Mouse (Mus musculus): ENCODE data around the gene Tiam1.

Gene Tiam1

DNA sequence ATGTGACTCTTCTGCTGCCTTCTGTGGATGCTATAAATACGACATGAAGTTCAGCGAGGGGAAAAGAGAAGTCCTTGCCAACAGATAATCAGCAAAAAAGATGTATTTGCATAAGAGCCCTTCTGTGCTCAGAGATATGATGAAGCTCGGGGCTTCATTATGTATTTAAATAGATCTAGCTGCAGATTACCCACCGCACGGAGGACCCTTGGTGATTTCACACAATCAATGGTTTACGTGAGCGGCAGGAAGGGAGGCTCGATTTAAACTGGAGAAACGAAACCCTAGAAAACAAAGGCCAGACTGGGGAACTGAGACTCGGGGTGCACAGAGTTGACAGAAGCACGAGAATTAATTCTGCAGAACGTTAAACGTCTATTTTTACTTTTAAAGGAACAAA, 272.2 kb downstream of the Tiam1 start:
- no peak for DNase-seq

DNA sequence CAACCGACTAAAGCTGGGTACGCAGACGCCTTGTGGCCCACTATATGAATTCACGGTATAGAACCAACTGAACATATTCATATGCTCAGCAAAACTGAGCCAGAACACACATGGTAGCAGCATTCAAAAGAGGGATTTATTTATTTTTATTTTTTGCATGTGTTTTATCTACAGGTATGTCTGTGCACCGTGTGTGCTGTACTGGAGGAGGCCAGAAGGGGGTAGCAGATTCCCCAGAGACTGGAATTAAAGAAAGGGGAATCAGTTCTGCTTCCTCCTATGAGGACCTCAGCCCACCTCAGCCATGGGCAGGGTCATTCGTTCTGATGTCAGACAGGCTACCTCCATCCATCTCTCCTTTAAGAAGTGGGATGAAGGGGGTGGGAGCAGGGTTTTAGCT, 273.5 kb downstream of the Tiam1 start:
- no peak for DNase-seq

DNA sequence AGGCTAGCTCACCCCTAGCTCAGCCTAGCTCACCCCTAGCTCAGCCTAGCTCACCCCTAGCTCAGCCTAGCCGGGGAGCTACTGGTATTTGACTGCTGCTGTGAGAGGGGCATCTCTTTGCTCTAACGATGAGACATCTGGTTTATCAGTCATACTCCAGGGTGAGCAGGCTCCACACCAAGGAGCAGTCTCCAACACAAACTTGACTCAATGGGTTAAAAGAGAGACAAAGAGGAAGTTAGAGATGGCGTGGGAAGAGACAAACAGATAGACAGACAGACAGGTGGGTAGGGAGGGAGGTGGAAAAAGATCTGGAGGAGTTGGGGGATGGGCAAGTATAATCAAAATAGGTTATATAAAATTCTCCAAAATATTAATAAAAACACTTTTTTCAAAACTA, 275.1 kb downstream of the Tiam1 start:
- no peak for DNase-seq

DNA sequence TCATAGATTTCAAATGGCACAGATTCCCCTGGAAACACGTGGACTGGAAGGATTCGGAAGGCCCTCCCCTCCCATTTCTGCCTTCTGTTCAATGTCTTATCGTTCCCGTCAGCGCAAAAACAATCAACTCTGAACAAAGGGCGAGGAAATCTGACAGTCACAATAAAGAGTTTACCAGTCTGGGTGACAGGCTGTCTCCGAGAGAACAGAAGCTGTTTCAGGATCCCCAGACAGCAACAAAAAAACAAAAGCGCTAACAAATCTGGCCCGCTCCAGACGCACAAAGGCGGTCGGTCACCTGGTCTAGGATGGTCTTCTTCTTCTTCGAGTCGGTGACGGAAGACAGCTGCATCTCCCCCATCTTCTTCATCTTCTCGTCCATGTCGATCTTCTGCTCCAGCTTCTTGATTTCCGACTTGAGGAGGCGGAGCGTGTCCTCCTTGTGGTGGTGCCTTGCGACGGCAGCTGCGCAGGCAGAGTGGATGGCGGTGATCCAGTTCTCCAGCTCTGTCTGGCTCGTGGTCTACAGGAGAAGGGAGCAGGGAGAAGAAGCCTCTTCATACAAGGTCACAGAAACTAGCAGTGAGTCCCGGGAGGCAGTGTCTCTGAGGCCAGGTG, 276.2 kb downstream of the Tiam1 start:
- DNase-seq = peak; percentile 41

DNA sequence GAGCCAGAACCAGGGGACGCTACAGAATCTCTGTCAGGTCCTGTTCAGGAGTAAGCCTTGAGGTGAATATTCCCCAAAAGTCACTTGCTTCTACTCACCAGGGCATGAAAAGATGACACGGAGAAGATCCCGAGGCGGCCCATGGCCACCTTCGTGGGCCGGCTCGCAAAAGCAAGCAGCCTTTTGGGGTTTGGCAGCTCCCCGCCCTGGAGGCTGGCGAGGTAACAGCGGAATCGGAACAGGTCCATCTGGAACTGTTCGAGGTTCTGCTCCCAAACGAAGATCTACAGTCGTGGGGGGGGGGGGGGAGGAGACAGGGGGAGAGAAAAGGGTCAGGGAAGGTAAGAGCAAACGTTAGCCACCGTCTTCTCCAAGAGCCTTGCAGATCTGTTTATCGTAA, 278.4 kb downstream of the Tiam1 start:
- no peak for DNase-seq

DNA sequence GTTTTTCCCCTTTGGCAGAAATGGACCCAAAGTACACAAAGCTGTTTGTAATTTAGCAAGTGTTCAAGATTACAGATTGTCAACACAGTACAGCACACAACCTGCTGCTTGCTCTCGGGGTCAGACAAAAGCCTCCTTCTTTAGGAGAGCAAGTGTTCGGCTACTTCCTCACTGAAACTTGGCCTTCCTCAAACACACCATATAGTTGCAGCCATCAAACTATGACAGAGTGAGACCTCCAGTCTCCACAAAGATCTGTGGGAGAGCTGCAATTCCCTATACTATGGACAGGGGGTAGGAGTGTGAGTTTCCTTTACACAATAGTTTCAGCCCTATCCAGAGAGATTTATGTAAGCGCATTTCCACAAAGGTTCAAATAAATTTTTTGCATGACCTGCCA, 278.9 kb downstream of the Tiam1 start:
- no peak for DNase-seq

DNA sequence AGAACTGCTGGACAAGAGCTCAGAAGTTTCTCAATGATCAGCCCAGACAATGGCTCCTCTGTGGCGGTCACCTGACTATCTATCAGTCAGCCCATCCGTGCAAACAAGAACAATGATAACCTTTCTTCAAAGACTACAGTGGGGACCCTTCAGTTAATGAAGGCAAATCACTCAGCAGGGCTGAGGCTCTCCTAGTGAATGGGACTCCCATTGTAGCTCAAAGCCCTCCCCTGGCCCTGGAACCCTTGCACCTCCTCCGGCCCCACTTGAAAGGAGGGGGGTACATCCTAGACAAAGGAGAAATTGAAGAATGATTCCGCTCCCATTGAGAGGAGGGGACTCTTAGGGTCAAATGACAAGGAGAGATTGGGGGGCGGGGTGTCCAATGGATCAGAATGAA, 280.3 kb downstream of the Tiam1 start:
- no peak for DNase-seq

DNA sequence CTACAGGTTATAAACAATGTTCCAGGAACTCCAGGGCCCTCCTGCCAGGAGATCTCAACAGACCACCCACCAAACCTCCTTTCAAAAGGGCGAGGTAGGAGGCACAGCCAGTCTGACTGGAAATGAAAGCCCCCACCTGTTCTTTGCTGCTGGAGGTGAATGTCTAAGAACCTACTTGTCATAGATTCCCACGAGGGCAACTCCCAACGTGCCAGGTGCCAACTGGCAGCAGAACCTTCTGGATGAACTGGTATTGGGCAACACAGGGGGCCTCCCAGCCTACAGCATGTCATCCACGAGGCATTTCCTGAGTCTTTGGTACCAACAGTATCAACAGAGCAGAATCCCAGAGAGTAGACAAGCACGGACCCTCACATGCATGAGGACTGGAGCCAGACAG, 282.0 kb downstream of the Tiam1 start:
- DNase-seq = no peak

DNA sequence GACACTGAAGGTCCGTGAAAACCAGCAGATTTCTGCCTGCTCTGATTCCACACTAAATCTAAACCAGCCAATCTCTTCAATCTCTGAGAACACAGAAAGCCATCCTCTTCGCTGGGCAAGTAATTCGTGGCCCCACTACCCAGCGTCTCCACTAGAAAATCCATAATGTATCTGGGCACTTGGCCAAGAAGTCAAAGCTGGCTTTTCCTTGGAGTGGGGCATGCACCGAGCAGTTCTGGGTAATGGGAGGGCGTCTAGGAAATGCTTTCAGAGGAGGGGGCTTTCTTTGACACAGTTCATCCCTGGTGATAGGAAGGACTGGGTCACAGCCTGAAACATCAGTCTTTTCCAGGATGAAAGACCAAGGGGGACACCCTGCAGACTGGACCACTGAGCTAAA, 282.9 kb downstream of the Tiam1 start:
- DNase-seq = no peak

DNA sequence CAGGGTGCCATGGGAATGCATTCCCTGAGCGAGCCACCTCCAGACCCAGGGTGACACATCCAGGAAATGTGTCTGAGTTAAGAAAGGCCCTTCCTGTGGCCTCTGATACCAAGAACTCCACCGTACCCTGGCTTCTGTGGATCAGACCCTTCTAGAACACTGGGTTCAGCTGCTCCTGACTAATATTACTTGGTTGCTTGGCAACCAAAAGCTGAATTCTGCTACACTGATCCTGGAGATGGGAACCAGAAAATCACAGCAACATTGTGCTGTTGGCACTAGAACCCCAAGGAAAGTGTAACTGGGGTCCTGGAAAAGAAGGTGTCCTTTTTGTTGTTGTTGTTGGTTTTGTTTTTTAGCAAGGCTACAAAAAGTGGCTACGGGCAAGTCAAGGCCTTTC, 285.9 kb downstream of the Tiam1 start:
- DNase-seq = no peak

DNA sequence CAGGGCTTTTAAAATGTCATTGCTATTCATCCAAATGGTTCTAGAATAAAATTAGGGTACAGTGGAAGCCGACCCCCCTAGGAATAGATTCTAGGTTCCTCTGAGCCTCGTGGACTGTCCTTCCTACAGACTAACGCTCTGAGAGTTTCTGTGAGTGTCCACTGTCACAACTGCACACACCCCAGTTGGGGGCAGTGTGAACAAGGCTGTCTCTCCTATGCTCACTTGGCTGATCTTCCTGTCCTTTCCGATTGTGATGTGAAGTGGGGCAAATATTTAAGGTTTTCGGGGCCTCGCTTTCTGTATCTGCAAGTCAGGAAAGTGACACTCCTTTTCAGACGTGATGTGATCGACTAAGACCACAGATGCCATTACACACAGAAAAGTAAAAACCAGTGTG, 288.8 kb downstream of the Tiam1 start:
- DNase-seq = no peak

DNA sequence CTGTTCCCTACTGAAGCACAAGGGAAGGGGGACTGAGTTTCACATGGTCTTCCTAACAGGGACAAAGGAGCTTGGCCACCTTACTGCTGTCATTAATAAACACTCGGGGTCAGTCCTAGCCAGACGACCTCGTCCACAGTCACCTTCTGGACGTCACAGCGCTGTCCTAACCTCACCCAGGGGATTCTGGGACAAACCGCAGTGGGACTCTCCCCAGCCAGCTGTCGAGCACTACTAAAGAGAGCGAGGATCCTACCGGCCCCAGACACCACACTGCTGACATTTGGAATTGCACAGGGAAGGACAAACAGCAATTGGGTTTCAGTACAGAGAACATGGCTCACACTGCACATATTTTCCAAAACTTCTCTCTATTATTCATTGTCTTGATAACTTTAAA, 292.2 kb downstream of the Tiam1 start:
- DNase-seq = no peak

DNA sequence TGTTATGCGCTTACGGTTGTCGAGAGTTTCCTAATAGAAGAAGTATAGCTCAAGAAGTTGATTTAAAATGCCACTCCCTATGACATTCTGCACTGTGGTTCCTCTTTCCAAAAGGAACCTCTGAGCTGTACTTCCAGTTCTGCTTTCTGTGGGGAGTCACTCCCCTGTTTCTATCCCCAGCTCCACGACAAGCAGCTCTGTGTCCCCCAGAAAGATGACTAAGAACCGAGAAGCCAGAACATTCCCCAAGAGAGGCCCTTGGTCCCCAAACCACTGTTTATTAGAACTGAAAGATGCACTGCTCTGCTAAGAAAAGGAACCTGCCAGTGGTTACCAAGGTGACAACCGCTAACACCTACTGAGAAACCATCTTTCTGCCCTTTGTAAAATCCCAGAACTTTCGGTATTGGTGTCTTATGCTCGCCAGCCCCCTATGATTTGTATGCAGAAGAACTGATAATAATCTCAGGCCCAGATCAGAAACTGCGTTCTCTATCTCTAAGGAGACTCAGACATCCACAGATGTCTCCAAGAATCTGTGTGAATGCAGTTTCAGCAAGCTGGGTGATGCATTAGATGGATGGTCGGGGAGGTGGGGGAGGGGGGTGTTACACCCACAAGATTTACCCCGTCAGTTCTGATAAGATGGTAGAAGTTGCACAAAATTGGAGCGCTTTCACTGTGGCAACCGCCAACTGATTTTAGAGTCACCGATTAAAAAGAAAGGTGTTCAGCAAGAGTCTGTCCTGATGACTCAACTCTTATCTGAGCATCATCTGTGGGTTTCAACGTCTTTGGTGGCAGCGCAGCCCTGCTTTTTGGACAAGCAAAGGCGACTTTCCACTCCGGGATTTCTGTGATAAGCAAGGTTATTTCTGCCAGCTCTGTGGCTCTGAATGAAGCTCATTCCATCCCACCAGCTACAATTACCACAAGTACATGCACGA, 294.6 kb downstream of the Tiam1 start:
- DNase-seq = no peak

DNA sequence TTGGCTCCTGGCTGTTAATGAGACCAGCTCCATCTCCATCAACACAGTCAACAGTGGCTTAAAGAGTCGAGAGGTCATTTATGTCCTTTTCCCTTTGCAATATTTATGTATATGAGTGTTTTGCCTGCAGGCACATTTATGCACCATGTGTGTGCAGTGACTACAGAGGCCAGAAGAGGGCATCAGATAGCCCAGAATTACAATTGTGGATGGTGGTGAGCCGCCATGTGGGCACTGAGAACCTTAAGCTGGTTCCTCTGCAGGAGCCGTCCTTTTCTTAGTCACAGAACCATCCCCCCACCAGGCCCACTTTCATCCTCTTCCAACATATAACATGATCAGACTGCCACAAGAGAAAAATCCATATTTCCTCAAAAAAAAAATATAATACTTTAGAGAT, 295.4 kb downstream of the Tiam1 start:
- no peak for DNase-seq

DNA sequence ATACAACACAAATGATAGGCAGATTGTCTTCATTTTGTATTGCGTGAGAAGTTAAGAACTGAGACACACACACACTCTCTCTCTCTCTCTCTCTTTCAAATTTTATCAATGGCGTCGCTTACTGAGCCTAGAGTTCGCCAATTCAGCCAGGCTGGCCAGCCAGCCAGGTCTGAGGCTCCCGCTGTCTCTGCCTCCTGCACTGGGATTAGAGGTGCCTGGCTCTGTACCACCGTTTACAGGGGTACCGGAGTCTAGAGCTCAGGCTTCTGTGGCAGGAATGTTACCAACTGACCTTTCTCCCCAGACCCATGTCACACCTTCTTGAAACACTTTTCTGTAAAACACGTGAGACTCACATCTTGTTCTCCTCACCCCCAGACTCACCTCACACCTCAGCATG, 298.1 kb downstream of the Tiam1 start:
- DNase-seq = no peak

DNA sequence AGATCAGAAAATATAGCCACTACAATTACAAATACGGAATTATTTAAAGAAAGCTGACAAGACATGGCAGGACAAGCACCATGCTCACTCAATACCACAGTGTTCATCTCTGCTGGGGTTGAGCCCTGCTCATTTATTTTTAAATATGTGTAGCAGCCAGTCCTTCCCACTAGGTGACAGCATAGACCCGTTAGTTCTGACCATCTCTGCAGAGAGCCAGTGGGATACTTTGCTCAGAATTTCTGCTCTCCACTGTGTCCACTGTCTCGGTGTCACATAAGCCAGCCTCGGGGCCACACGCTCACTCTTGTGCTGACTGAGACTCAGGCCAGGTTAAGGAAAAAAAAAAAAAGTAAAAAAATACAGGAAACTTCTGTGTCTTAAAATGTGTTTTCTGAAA, 299.0 kb downstream of the Tiam1 start:
- DNase-seq = peak; percentile 40

DNA sequence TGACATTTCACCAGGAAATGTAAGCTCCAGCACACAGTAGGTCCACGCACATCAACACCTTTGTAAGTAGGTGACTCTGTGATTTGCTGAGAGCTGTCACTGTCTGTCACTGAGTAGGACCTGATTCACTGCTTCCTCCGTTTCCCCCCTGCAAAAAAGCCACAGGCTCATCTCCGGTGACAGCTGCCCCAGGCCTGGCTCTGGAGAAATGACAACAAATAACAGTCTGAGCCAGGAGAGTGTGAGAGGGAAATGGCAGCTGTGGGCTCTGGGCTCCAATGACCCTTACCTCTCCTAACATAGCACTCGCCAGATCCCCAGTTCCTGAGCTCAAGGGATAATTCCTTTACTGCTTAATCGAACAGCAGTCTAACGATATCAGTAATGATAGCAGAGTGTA, 301.7 kb downstream of the Tiam1 start:
- no peak for DNase-seq

DNA sequence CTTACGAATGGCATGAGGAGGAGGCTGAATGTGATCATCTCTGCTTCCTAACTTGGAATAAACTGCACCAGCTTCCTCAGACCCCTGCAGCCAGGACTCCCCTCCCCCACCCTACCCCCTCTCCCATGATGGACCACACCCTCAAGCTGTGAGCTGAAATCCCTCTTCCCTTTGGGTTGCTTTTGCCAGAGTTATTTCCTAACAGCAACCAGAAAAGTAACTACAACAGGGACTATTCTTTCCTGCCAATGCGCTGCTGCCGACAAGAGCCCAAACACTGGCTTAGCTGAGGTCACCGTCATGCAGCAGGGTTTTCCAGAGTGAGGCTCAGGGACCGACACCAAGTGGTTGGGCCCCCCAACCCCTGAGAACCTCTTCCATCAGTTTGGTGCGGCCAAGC, 303.2 kb downstream of the Tiam1 start:
- DNase-seq = no peak

DNA sequence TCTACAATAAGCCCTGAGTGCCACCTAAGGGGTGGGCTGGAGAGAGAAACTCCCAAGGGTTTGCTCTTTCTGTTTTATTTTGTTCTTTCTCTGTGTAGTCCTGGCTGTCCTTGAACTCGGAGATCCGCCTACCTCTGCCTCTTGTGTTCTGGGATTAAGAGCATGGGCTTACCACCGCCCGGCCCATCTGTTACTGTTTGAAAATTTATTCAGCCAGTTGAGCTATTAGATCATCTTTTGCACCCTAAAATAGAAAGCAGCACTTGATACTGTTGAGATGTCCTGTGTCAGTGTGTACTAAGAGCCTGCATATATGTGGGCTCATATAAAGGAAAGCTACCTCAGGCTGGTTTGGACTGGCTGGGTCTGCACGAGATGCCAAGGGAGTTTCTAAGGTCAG, 303.7 kb downstream of the Tiam1 start:
- no peak for DNase-seq

DNA sequence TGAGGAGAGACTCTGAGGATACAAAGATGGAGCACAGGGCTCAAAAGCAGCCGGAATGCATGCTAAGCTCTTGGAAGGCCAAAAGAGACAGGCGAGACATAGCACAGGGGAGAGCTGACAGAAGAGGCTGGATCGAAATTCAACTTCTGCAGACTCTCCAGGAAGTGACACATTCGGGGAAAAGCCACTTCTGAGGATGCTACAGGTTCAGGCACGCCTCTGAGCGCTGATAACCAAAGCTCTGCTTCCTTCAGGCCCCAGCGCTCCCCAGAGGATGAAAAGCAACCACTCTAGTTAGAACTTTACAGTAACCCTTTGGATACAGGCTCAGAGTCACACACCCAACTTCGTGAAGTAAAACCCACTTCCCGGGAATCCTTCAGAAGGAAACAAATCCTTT, 306.5 kb downstream of the Tiam1 start:
- DNase-seq = no peak

DNA sequence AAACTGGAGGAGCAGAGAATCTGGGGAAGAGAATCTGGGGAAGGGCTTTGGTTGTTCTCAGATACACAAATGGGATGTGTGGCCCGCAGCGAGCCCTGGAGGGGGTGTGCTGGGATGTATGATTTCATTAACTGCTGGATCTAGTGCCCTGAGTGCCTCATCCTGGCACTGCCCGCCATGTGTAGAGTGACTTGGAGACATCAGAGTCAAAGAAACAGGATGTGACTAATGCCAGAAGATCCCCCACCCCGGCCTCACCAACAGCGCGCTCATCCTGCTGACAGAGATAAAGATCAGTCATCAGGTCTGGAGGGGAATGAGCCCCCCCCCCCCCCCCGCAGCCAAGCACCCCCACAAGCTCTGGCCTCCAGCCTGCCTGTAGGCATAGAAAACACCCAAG, 308.0 kb downstream of the Tiam1 start:
- DNase-seq = no peak

DNA sequence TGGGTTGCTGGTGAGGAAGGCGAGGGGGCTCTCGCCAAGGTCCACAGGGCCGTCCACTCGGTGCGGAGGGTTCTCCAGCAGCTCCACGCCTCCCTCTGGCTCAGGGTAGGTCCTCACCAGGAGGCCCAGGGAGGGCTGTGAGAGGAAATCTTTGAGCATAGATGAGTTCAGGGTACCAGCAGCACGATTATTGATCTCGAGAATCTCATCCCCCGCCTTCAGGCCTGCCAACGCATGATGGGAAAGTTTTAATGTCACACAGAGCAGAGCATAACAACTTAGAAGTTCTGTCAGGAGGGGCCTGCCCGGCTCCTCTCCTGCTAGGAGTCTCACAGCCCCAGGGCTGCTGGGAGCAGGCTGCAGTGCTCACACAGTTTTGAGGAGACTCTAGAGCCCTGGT, 310.6 kb downstream of the Tiam1 start:
- DNase-seq = no peak

DNA sequence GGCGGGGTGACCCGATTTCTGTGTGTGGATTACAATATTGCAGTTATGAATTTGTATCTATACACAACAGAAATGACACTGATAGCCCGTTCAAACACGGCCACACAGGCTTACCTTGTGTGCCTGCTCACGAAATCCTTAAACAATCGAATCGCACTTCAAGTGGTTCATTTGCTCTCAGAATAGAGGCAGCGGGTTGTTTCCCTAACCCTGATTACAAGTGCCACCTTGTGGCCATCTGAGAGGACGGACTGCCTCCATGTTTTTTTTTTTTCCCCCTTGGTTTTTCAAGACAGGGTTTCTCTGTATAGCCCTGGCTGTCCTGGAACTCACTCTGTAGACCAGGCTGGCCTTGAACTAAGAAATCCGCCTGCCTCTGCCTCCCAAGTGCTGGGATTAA, 312.4 kb downstream of the Tiam1 start:
- DNase-seq = no peak

DNA sequence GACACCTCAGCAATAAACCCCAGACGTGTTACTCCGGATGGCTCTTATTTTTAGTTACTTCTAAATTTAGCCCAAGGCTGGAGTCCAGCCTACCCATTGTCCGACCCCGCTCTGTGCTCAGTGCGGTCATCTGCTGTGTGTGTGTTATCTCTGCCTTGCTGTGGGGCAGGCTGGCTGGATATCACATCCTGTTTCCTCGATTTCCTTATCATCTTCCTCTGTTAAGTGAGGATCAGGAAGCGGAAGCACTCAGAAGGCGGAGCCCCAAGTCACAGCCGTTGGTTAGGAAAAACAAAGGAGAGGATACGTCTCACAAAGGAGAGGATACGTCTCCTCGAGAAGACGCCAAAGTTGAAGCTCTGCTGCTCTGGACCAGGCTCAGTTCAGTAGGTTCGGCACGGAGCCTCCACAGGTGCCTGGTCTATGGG, 313.3 kb downstream of the Tiam1 start:
- DNase-seq = no peak
